Mouse (Mus musculus): ENCODE measurements around the gene AI837181. TPM values are rescaled to one million over a fixed set of nuclear protein-coding genes. Genes with fewer than 3 reads are reported as not detected.
A peak's percentile ranks its signal among the peaks of the same experiment; 100 is the strongest.

AI837181 gene
- total RNA-seq, 2 experiments from 2014 or later: 39.9 to 41.9 TPM

DNA sequence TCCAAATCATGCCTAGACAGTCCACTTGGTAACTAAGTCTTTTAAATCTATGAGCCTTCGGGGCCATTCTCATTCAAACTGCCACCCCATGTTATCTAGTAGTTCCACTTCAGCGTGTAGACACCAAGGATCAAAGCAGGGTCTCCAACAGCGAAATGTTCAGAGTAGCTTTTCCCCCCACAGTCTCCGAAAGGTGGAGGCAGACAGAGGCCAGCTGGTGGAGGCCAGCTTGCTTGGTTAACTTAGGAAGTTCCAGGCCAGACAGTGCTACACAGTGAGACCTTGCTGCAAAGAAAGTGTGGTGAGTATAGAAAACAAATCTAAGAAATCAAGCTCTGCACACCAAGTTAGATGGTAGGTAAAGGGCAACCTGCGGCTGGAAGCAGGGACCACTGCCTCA lies 14.3 kb upstream of the AI837181 start:
- DNase-seq: no peak
- intact Hi-C loops (cut with DNase I): no loop called here

DNA sequence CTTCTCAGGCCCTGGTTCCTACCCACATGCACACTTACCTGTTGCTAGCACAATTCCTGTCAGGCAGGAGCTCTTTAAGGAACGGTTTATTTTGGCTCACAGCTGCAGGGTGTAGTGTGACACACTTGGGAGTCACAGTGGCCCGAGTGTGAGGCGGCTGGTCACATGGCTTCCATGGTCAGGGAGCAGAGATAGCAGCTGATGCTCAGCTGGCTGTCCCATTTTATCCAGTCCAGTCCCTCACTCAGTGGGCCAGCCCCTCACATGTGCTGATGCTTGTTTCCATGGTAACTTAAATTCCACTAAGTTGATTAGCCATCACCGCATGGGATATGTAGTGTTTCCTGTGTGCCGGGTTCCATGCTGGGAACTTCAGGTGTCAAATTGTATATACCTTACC lies 13.0 kb upstream of the AI837181 start:
- intact Hi-C loops (cut with DNase I): no loop called here
- DNase-seq: no peak

GRCm38 (mm10) chr19:5413840-5414239 lies 11.1 kb upstream of the AI837181 start:
- intact Hi-C loops (cut with DNase I): no loop called here
- no peak for DNase-seq

DNA sequence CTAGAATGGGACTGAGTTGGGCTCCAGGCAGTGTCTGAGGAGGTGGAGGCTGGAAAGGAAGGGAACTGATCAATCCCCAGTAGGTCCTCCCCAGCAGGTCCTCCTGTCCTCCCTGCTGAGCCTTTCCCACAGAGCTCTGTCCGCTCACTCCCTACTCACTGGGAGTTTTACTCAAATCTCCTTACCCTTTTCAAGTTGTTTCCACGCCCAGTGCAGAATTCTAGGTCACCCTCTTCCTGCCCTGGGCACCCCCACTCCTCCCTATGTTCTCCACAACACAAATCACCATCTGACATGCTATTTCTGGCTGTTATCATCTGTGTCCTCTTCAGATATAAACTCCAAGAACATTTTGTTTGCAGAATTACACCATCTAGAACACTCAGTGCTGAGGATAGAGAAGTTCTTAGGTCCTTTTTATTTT lies 10.4 kb upstream of the AI837181 start:
- intact Hi-C loops (cut with DNase I): no loop called here
- DNase-seq: peak; percentile 39 to 55

DNA sequence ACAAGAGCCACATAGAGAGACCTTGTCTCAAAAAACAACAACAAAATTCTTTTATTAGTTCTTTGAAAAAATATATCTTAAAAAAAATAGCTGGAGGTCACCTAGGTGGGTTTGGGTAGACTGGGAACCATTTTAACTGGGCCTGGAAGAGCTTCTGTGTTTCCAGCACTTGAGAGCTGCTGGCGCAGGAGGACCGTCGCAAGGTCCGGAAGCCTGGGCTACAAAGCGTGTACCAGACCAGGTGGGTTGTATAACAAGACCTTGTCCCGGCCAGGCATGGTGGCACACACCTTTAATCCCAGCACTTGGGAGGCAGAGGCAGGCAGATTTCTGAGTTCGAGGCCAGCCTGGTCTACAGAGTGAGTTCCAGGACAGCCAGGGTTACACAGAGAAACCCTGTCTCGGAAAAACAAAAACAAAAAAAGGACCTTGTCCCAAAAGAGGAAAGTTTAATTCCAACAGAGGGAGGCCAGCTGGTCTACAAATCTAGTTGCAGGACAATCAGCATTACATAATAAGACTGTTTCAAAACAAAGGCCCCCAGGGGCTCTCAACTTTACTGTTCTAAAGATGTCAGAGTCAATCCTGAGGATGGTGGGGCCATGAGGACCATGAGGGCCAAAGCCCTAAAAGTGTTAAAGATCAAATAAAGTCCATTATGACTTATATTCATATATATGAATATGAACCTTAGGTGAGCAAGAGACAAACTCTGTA lies 6.0 kb upstream of the AI837181 start:
- no peak for DNase-seq
- intact Hi-C loops (cut with DNase I): no loop called here

- DNase-seq: no peak
- intact Hi-C loops (cut with DNase I): no loop called here
Observed at GRCm38 (mm10) chr19:5419630-5420029, 5.3 kb upstream of the AI837181 start.

GRCm38 (mm10) chr19:5420579-5420978 lies 4.4 kb upstream of the AI837181 start:
- DNase-seq: no peak

GRCm38 (mm10) chr19:5421784-5422183 lies 3.2 kb upstream of the AI837181 start:
- intact Hi-C loops (cut with DNase I): no loop called here
- no peak for DNase-seq

More at GRCm38 (mm10) chr19:5420579-5420978, 4.4 kb upstream of the AI837181 start:
- intact Hi-C loops (cut with DNase I): no loop called here

DNA sequence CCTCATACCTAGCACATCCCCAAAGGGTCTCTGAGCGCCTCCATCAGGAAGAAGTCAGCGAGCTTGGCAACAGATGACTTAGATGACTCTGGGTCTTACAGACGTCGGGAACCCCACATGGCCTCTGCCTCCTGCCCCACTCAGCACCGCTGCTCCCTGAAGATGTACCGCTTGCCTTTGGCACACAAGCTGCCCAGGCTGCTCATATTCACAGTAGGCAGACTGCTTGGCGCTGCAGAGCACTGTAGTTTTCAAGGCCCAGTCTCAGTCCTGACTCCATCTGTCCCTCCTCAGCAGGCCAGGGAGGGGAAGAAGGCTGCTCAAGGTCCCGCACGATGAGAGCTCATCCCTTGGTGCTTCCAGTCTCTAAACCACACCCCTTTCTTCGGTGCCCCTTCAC lies 2.7 kb upstream of the AI837181 start:
- intact Hi-C loops (cut with DNase I): no loop called here
- DNase-seq: no peak

DNA sequence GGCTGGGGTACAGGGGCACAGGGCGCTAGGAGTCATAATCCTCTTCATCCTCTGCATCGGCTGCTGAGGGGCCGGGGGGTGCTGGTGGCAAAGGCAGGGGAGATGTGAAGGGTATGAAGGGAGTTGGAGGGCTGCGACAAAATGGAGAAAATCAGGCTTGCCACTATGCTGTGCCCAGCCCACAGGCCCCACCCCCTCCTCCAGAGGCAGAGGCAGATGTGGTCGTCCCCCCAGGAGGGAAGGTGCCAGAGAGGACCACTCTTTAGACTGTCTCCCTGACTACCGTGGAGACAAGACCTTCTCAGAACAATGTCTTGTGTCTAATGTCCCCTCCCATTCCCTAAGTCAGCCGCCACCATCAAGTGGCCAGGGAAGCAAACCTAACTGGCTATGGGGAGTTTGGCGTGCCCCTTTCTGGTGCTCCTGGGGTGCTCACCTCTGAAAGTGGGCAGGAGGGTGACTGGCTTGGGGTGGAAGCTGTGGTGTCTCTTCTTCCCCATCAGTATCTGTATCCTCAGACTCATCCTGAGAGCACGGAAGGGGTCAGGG lies 2.0 kb upstream of the AI837181 start:
- intact Hi-C loops (cut with DNase I): no loop called here

GRCm38 (mm10) chr19:5423561-5423960 lies 1.4 kb upstream of the AI837181 start:
- DNase-seq: no peak
- intact Hi-C loops (cut with DNase I): no loop called here

More for the DNA sequence above, 2.0 kb upstream of the AI837181 start:
- DNase-seq: no peak

DNA sequence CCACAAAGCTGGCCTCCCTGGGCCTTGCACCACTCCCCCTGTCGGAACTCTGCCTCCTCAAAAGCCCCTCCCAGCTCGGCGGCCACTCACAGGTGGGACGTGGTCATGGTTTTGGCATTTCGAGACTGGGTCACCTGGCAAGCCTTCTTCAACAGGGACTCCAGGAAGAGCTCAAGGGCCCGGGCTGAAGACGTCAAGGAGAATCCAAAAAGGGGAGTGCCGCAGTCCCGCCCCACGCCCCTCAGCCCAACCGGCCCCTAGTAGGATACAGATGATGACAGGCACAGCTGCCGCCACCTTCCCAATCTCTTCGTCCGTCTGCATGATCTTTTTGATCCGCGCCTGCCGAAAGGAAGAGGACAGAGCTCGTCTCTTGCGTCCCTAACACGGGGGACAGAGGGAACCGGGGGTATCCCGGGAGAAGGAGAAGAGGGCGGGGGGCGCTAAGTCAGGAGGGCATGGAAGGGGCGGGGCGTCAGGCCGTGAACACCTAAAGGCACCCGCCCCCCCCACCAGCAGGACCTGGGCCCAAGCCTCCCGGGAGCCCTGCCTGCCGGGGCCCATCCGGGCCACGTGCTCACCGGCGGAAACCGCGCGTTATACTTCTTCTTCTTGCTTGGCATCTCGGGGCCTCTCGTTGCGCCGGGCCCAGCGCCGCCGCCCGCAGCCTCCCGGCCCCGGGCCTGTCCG lies 707 bp upstream of the AI837181 start:
- intact Hi-C loops (cut with DNase I): loop anchor here (2.0 kb wide), 1 partner anchor 35 kb away; the partner anchor contains the start of gene Sart1

GRCm38 (mm10) chr19:5425906-5426565 lies 1.1 kb downstream of the AI837181 start:
- no peak for DNase-seq
- intact Hi-C loops (cut with DNase I): loop anchor here (2.0 kb wide), 1 partner anchor 37 kb away; the partner anchor contains the start of gene Sart1

More for the DNA sequence above, 707 bp upstream of the AI837181 start:
- DNase-seq: peak; percentile 73 to 80

DNA sequence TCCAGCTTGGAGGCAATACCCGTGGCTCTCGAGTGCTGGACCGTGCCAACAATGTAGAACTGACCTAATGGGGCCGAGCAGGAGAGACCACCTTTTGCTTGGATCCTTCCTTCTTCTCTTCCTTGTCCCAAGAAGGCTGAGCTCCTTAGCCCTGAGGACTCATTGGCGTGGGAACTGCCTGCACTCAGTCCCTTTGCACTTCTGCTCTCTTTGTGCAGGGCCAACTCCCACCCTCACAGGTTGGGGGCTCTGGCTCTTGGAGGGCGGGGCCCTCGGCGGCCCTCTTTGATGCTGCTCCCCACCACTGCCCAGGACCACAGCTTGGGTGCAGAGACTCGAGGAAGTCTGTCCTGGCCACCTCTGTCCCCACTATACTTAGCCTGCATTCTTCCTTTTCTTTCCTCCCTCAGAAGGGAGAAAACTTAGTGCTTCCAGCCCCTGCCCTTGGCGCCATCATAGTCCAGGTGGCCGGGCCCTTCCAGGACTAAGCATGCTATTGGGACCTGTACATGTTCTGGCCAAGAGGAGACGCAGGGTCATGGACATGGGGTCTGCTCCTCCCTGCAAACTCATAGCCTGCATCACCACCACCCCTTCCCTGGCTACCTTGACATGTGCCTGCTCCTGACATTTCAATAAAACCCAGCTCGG lies 1.8 kb downstream of the AI837181 start:
- intact Hi-C loops (cut with DNase I): no loop called here
- no peak for DNase-seq

DNA sequence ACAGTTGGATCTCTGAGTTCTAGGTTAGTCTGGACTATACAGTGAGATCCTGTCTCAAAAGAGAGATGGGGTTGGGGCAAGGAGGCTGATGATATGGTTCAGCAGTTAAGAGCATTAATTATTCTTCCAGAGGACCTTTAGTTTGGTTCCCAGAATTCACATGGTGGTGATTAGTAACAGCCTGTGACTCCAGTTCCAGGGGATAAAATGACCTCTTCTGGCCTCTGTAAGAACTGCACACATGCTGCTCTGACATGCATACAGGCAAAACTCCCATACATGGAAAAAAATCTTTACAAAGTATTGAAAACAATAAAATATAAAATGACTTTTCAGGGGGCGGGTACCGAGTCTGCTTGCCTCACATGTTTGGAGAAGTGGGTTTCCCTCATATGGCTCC lies 3.1 kb downstream of the AI837181 start:
- peak in 1 of 2 experiments; percentile 57 for DNase-seq

GRCm38 (mm10) chr19:5429219-5429618 lies 4.3 kb downstream of the AI837181 start:
- DNase-seq: no peak
- intact Hi-C loops (cut with DNase I): loop anchor here (2.0 kb wide), 1 partner anchor 62 kb away; the partner anchor contains the start of genes Banf1 and Eif1ad

More for the DNA sequence above, 3.1 kb downstream of the AI837181 start:
- intact Hi-C loops (cut with DNase I): loop anchor here (2.0 kb wide), 1 partner anchor 61 kb away; the partner anchor contains the start of genes Banf1 and Eif1ad

- intact Hi-C loops (cut with DNase I): loop anchor here (2.0 kb wide), 1 partner anchor 63 kb away; the partner anchor contains the start of genes Banf1 and Eif1ad
- peak; percentile 58 to 69 for DNase-seq
Observed at GRCm38 (mm10) chr19:5429806-5430205, 4.9 kb downstream of the AI837181 start.

DNA sequence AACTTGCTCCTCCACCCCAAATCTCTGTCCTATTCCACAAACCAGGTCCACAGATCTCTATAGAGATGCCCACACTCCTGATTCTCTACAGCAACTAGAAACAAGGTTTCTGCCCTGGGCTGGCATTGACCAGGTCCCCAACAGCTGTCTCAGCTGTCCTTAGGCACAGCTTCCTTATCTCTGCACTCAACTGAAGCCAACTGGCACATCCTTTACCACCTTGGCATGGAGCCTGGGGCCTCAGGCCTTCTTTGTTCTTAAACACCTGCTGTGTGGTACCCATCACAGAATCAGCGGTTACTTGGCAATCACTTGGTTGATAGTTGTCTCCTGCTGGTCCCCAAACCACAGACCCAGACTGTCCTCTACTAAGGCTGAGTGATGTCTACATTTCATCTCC lies 5.5 kb downstream of the AI837181 start:
- intact Hi-C loops (cut with DNase I): no loop called here
- no peak for DNase-seq

GRCm38 (mm10) chr19:5431911-5432464 lies 7.0 kb downstream of the AI837181 start:
- intact Hi-C loops (cut with DNase I): no loop called here
- no peak for DNase-seq

All from heart, postnatal 14 days (tissue).